In the genomic region with DNA sequence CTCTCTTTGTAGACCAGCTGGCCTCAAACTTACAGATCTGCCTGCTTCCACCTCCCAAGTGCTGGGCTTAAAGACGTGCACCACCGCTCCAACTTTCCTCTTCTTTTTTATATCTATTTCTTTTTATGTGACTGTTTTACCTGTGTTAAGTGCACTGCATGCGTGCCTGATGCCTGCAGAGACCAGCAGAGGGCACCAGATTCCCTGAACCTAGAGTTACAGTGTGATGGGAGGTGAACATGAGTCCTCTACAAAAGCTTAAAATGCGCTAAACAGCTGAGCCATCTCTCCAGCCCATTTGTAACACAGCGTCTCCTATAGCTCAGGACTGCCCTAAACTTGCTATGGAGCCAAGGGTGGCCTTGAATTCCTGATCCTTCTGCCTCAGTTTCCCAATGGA, we compare ENCODE assay signal across 8 mouse cellular contexts. TPM values are rescaled to one million over a fixed set of nuclear protein-coding genes. Genes with fewer than 3 reads are reported as not detected.
A peak's percentile ranks its signal among the peaks of the same experiment; 100 is the strongest.
DNase-seq lines count a peak whose midpoint lies in the region; ATAC-seq and TF ChIP-seq lines count a peak whose summit lies in the region.

No protein-coding gene starts in this region.

- no peaks in the 10 kb centered on the region for H3K36me3 ChIP-seq in forebrain, embryonic 14.5 days (ENCODE audit: control insufficient read depth, insufficient read depth, low read length)
- H3K36me3 ChIP-seq in forebrain, embryonic 15.5 days = no peaks in the 10 kb centered on the region; the same call in 1 of the 2 replicates
- no peaks in the 10 kb centered on the region for H3K36me3 ChIP-seq in lung, postnatal 0 days (ENCODE audit: insufficient read depth, low read length)
- peaks cover 30% of the 10 kb centered on the region for H3K36me3 ChIP-seq in midbrain, embryonic 16.5 days (ENCODE audit: control insufficient read depth, insufficient read depth, low read length)

- no peak overlapping the region for H3K4me3 ChIP-seq in forebrain, embryonic 14.5 days (ENCODE audit: low read depth, low read length)
- H3K4me3 ChIP-seq in forebrain, embryonic 15.5 days = no peak overlapping the region
- no peak overlapping the region for H3K4me3 ChIP-seq in lung, postnatal 0 days (ENCODE audit: low read depth, low read length)
- no peak overlapping the region for H3K4me3 ChIP-seq in midbrain, embryonic 16.5 days (ENCODE audit: low read depth, low read length)

- peak; percentile 68 for TF ChIP-seq CTCF in lung, postnatal 0 days (IDR thresholded peaks at IDR 0.05)

- ATAC-seq in forebrain, embryonic 14.5 days = no peak
- ATAC-seq in forebrain, embryonic 15.5 days (replicated peaks) = no peak
- no peak for ATAC-seq in lung, postnatal 0 days
- no peak for ATAC-seq in midbrain, embryonic 16.5 days

- peaks cover 7% of the 10 kb centered on the region; the same call in 1 of the 2 replicates for H3K27me3 ChIP-seq in forebrain, embryonic 14.5 days (replicated peaks; ENCODE audit: control insufficient read depth, insufficient read depth, low read length)
- peaks cover 16% of the 10 kb centered on the region; the same call in 1 of the 2 replicates for H3K27me3 ChIP-seq in forebrain, embryonic 15.5 days
- H3K27me3 ChIP-seq in lung, postnatal 0 days (replicated peaks; ENCODE audit: insufficient read depth, low read length) = no peaks in the 10 kb centered on the region
- H3K27me3 ChIP-seq in midbrain, embryonic 16.5 days (ENCODE audit: control insufficient read depth, insufficient read depth, low read depth, low read length) = peaks cover 9% of the 10 kb centered on the region

- 55% methylated on average over 5 of the region's 5 CpGs for WGBS in forebrain, embryonic 14.5 days
- WGBS in forebrain, embryonic 15.5 days = 58% methylated on average over 5 of the region's 5 CpGs
- WGBS in lung, postnatal 0 days = 57% methylated on average over 5 of the region's 5 CpGs
- 60% methylated on average over 5 of the region's 5 CpGs for WGBS in midbrain, embryonic 16.5 days

- DNase-seq in forebrain, embryonic 14.5 days (ENCODE audit: low spot score) = peak; percentile 49
- DNase-seq in CD4-positive, CD25-positive, alpha-beta regulatory T cell, adult 2 months (ENCODE audit: low read depth, low spot score) = peak; percentile 79
- DNase-seq in brain, adult 2 months (ENCODE audit: low read depth, low spot score) = peak; percentile 54
- peak; percentile 16 for DNase-seq in lung, postnatal 0 days (ENCODE audit: low spot score)
- DNase-seq in testis, postnatal 10 days (ENCODE audit: low spot score) = no peak
- no peak for DNase-seq in yolk sac, embryonic 10.5 days (ENCODE audit: low spot score)

- no peak overlapping the region for H3K27ac ChIP-seq in forebrain, embryonic 14.5 days (ENCODE audit: low read depth, low read length)
- no peak overlapping the region for H3K27ac ChIP-seq in forebrain, embryonic 15.5 days (replicated peaks)
- H3K27ac ChIP-seq in lung, postnatal 0 days (ENCODE audit: low read length) = no peak overlapping the region
- H3K27ac ChIP-seq in midbrain, embryonic 16.5 days (ENCODE audit: low read length) = no peak overlapping the region

- no peak for TF ChIP-seq EP300 in lung, postnatal 0 days (IDR thresholded peaks at IDR 0.05)

- H3K4me2 ChIP-seq in forebrain, embryonic 14.5 days (ENCODE audit: low read length) = no peak overlapping the region
- no peak overlapping the region for H3K4me2 ChIP-seq in forebrain, embryonic 15.5 days (replicated peaks)
- H3K4me2 ChIP-seq in lung, postnatal 0 days (replicated peaks; ENCODE audit: low read depth, low read length) = no peak overlapping the region
- no peak overlapping the region for H3K4me2 ChIP-seq in midbrain, embryonic 16.5 days (ENCODE audit: low read length)

- H3K9ac ChIP-seq in forebrain, embryonic 14.5 days (ENCODE audit: low read length) = no peak overlapping the region
- H3K9ac ChIP-seq in forebrain, embryonic 15.5 days (replicated peaks) = no peak overlapping the region
- H3K9ac ChIP-seq in lung, postnatal 0 days (replicated peaks; ENCODE audit: low read depth) = no peak overlapping the region
- no peak overlapping the region for H3K9ac ChIP-seq in midbrain, embryonic 16.5 days (ENCODE audit: low read depth, low read length)

- no peaks in the 10 kb centered on the region for H3K4me1 ChIP-seq in forebrain, embryonic 14.5 days (ENCODE audit: control insufficient read depth, insufficient read depth, low read length)
- no peaks in the 10 kb centered on the region for H3K4me1 ChIP-seq in forebrain, embryonic 15.5 days
- H3K4me1 ChIP-seq in lung, postnatal 0 days (ENCODE audit: insufficient read depth, low read depth, low read length) = no peaks in the 10 kb centered on the region
- H3K4me1 ChIP-seq in midbrain, embryonic 16.5 days (ENCODE audit: control insufficient read depth, insufficient read depth, low read length) = no peaks in the 10 kb centered on the region

- H3K9me3 ChIP-seq in forebrain, embryonic 14.5 days (replicated peaks; ENCODE audit: control insufficient read depth, low read length) = 0 out of 2 replicates have a peak, but pooled peaks cover 4% of the 10 kb centered on the region
- H3K9me3 ChIP-seq in forebrain, embryonic 15.5 days = no peaks in the 10 kb centered on the region
- H3K9me3 ChIP-seq in lung, postnatal 0 days (ENCODE audit: low read length) = no peaks in the 10 kb centered on the region
- H3K9me3 ChIP-seq in midbrain, embryonic 16.5 days (replicated peaks; ENCODE audit: control insufficient read depth, low read length, poor library complexity, severe bottlenecking) = no peaks in the 10 kb centered on the region

RNA-seq across cellular contexts. Expression of a gene that starts 9.9 kb away (rescaled TPM):
- polyA plus RNA-seq in forebrain, embryonic 14.5 days (2014; fragmentation: Nextera tagmentation; extraction: Ambion mirVana) = 1.6 and 1.7 TPM in 2 replicates
- polyA plus RNA-seq in forebrain, embryonic 15.5 days (2015; fragmentation: Nextera tagmentation; extraction: Ambion mirVana) = 2.0 and 2.2 TPM in 2 replicates
- polyA plus RNA-seq in lung, postnatal 0 days (2015; fragmentation: Nextera tagmentation; extraction: Ambion mirVana) = 0.20 and 0.21 TPM in 2 replicates
- 3.1 and 4.4 TPM in 2 replicates for polyA plus RNA-seq in midbrain, embryonic 16.5 days (2015; fragmentation: Nextera tagmentation; extraction: Ambion mirVana)

RNA-seq across cellular contexts. Expression of a gene that starts 10.2 kb away (rescaled TPM):
- 22.4 and 23.7 TPM in 2 replicates for polyA plus RNA-seq in forebrain, embryonic 14.5 days (2014; fragmentation: Nextera tagmentation; extraction: Ambion mirVana)
- 15.8 and 17.1 TPM in 2 replicates for polyA plus RNA-seq in forebrain, embryonic 15.5 days (2015; fragmentation: Nextera tagmentation; extraction: Ambion mirVana)
- polyA plus RNA-seq in lung, postnatal 0 days (2015; fragmentation: Nextera tagmentation; extraction: Ambion mirVana) = 61.7 and 63.4 TPM in 2 replicates
- polyA plus RNA-seq in midbrain, embryonic 16.5 days (2015; fragmentation: Nextera tagmentation; extraction: Ambion mirVana) = 13.2 and 15.1 TPM in 2 replicates

RNA-seq across cellular contexts. Expression of a gene that starts 36.0 kb away (rescaled TPM):
- polyA plus RNA-seq in forebrain, embryonic 14.5 days (2014; fragmentation: Nextera tagmentation; extraction: Ambion mirVana) = 12.5 and 14.2 TPM in 2 replicates
- polyA plus RNA-seq in forebrain, embryonic 15.5 days (2015; fragmentation: Nextera tagmentation; extraction: Ambion mirVana) = 13.8 and 14.3 TPM in 2 replicates
- polyA plus RNA-seq in lung, postnatal 0 days (2015; fragmentation: Nextera tagmentation; extraction: Ambion mirVana) = 33.0 TPM in 2 replicates
- polyA plus RNA-seq in midbrain, embryonic 16.5 days (2015; fragmentation: Nextera tagmentation; extraction: Ambion mirVana) = 7.1 and 8.4 TPM in 2 replicates

RNA-seq across cellular contexts. Expression of a gene that starts 49.2 kb away (rescaled TPM):
- polyA plus RNA-seq in forebrain, embryonic 14.5 days (2014; fragmentation: Nextera tagmentation; extraction: Ambion mirVana) = 8.6 and 9.7 TPM in 2 replicates
- 6.4 and 8.3 TPM in 2 replicates for polyA plus RNA-seq in forebrain, embryonic 15.5 days (2015; fragmentation: Nextera tagmentation; extraction: Ambion mirVana)
- 79.4 and 79.6 TPM in 2 replicates for polyA plus RNA-seq in lung, postnatal 0 days (2015; fragmentation: Nextera tagmentation; extraction: Ambion mirVana)
- 7.0 and 9.2 TPM in 2 replicates for polyA plus RNA-seq in midbrain, embryonic 16.5 days (2015; fragmentation: Nextera tagmentation; extraction: Ambion mirVana)

Comparison
In these comparisons a context has a peak if more than half of its experiments do, and no peak if none do; other contexts are left out.
1. DNase-seq: peak in forebrain, embryonic 14.5 days (single experiment), CD4-positive, CD25-positive, alpha-beta regulatory T cell, adult 2 months (single experiment), brain, adult 2 months (single experiment) and lung, postnatal 0 days (single experiment); none in testis, postnatal 10 days (single experiment) and yolk sac, embryonic 10.5 days (single experiment).